Mouse (Mus musculus): ENCODE measurements around the gene Trip13.

DNA sequence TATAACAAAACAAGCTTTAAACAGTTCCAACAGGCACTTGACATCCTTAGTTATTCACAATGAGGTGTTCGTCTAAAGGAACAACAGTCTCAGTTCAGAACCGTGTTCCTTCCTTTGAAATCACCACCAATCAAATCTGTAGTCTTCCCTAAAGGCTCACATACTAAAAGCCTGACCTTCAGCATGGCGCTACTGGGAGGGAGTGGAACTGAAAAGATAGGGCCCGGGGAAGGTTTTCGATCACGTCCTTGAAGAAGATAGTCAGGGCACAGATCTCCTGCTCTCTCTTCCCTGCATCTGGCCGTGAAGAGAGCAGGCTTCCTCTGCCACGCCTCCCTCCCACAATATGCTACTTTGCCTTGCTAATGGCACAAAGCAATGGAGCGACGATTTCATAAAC lies 5.4 kb downstream of the Trip13 start:
- TF ChIP-seq NELFE (IDR thresholded peaks at IDR 0.05; ENCODE audit: low read depth, low read length) = no peak
- TF ChIP-seq GABPA (IDR thresholded peaks at IDR 0.05; ENCODE audit: insufficient replicate concordance, low read depth, low read length) = no peak
- TF ChIP-seq USF1 (IDR thresholded peaks at IDR 0.05; ENCODE audit: low read depth, low read length) = no peak
- TF ChIP-seq RAD21 (IDR thresholded peaks at IDR 0.05; ENCODE audit: low read depth, low read length) = no peak
